Comparison of ENCODE assay signal across 20 mouse cellular contexts in genomic region chr5:9570946-9571345, GRCm38 (mm10).
DNase-seq lines count a peak whose midpoint lies in the region; ATAC-seq and TF ChIP-seq lines count a peak whose summit lies in the region.
"Had no signal": no experiment of that assay in that cellular context is flagged by ENCODE, and none has a peak within 500 bp of the region (broad histone marks: within the 10 kb centered on the region; RNA-seq: fewer than 3 reads in every experiment).

No protein-coding gene starts in this region.

- no peak overlapping the region for H3K4me2 ChIP-seq in forebrain, embryonic 14.5 days (ENCODE audit: low read length)
- H3K4me2 ChIP-seq in forebrain, embryonic 11.5 days (ENCODE audit: low read depth, low read length, severe bottlenecking): no peak overlapping the region
- H3K4me2 ChIP-seq in midbrain, postnatal 0 days (ENCODE audit: low read depth, low read length, poor library complexity, severe bottlenecking): no peak overlapping the region
- H3K4me2 ChIP-seq in midbrain, embryonic 15.5 days: no peak overlapping the region
- H3K4me2 ChIP-seq in neural tube, embryonic 15.5 days: no peak overlapping the region
- H3K4me2 ChIP-seq: heart, embryonic 13.5 days; limb, embryonic 15.5 days; neural tube, embryonic 12.5 days had no signal

- H3K4me3 ChIP-seq in forebrain, embryonic 14.5 days (ENCODE audit: low read depth, low read length): no peak overlapping the region
- H3K4me3 ChIP-seq in forebrain, embryonic 11.5 days (ENCODE audit: low read depth, low read length): no peak overlapping the region
- no peak overlapping the region for H3K4me3 ChIP-seq in midbrain, postnatal 0 days (ENCODE audit: low read depth, low read length)
- H3K4me3 ChIP-seq in midbrain, embryonic 15.5 days: no peak overlapping the region
- H3K4me3 ChIP-seq in neural tube, embryonic 15.5 days (replicated peaks): no peak overlapping the region
- H3K4me3 ChIP-seq: embryonic facial prominence, embryonic 10.5 days; heart, embryonic 13.5 days; limb, embryonic 15.5 days; neural tube, embryonic 12.5 days had no signal

- no peak overlapping the region for H3K9ac ChIP-seq in forebrain, embryonic 14.5 days (ENCODE audit: low read length)
- no peak overlapping the region for H3K9ac ChIP-seq in forebrain, embryonic 11.5 days (ENCODE audit: low read length)
- H3K9ac ChIP-seq in midbrain, postnatal 0 days (replicated peaks; ENCODE audit: low read length, poor library complexity, severe bottlenecking): no peak overlapping the region
- H3K9ac ChIP-seq in midbrain, embryonic 15.5 days: no peak overlapping the region
- no peak overlapping the region for H3K9ac ChIP-seq in neural tube, embryonic 15.5 days (replicated peaks)
- H3K9ac ChIP-seq: heart, embryonic 13.5 days; limb, embryonic 15.5 days; liver, postnatal 0 days; neural tube, embryonic 12.5 days had no signal

- no peaks in the 10 kb centered on the region for H3K4me1 ChIP-seq in forebrain, embryonic 14.5 days (ENCODE audit: control insufficient read depth, insufficient read depth, low read length)
- H3K4me1 ChIP-seq in forebrain, embryonic 11.5 days (replicated peaks; ENCODE audit: control insufficient read depth, insufficient read depth, low read length): no peaks in the 10 kb centered on the region
- H3K4me1 ChIP-seq in midbrain, postnatal 0 days (ENCODE audit: insufficient read depth, low read length): no peaks in the 10 kb centered on the region
- H3K4me1 ChIP-seq in midbrain, embryonic 15.5 days: no peaks in the 10 kb centered on the region
- no peaks in the 10 kb centered on the region for H3K4me1 ChIP-seq in neural tube, embryonic 15.5 days
- H3K4me1 ChIP-seq: embryonic facial prominence, embryonic 10.5 days; heart, embryonic 13.5 days; limb, embryonic 15.5 days; neural tube, embryonic 12.5 days had no signal

- no peak for TF ChIP-seq CTCF in midbrain, postnatal 0 days (IDR thresholded peaks at IDR 0.05)

- peak; percentile 65 for DNase-seq in forebrain, embryonic 14.5 days (ENCODE audit: low spot score)
- DNase-seq in forebrain, embryonic 11.5 days (ENCODE audit: low spot score): no peak
- DNase-seq in midbrain, postnatal 0 days (ENCODE audit: low spot score): peak; percentile 57
- DNase-seq in left cerebral cortex, adult 11 months (ENCODE audit: low spot score): peak; percentile 45
- peak; percentile 85 for DNase-seq in telencephalon, adult 2 months (ENCODE audit: low read depth, low spot score)
- DNase-seq in spleen, adult 12 weeks (ENCODE audit: low spot score): no peak
- DNase-seq: cerebellum, adult 11 months; cerebellum, postnatal 14 days; heart, postnatal 4 days; kidney, adult 8-10 months; kidney, postnatal 25 days; liver, postnatal 0 days; thymus, postnatal 14 days had no signal

- WGBS in forebrain, embryonic 14.5 days: 50% methylated on average over 6 of the region's 6 CpGs
- 89% methylated on average over 6 of the region's 6 CpGs for WGBS in forebrain, embryonic 11.5 days
- WGBS in midbrain, postnatal 0 days: 85% methylated on average over 6 of the region's 6 CpGs
- 84% methylated on average over 6 of the region's 6 CpGs for WGBS in midbrain, embryonic 15.5 days
- 79% methylated on average over 6 of the region's 6 CpGs for WGBS in neural tube, embryonic 15.5 days

- peak; percentile 42; the same call in 1 of the 2 replicates for ATAC-seq in forebrain, embryonic 14.5 days
- ATAC-seq in forebrain, embryonic 11.5 days (replicated peaks; ENCODE audit: low FRiP score): no peak
- ATAC-seq in midbrain, postnatal 0 days (ENCODE audit: low FRiP score): no peak
- ATAC-seq in midbrain, embryonic 15.5 days (replicated peaks): no peak
- no peak for ATAC-seq in neural tube, embryonic 15.5 days (ENCODE audit: low FRiP score)
- ATAC-seq: inflammation-experienced regulatory T-cells, adult 6 months; liver, postnatal 0 days had no signal

- no peaks in the 10 kb centered on the region for H3K27me3 ChIP-seq in forebrain, embryonic 14.5 days (replicated peaks; ENCODE audit: control insufficient read depth, insufficient read depth, low read length)
- no peaks in the 10 kb centered on the region for H3K27me3 ChIP-seq in forebrain, embryonic 11.5 days (ENCODE audit: control insufficient read depth, insufficient read depth, low read length)
- H3K27me3 ChIP-seq in midbrain, postnatal 0 days (ENCODE audit: insufficient read depth, low read length): no peaks in the 10 kb centered on the region
- H3K27me3 ChIP-seq in midbrain, embryonic 15.5 days (replicated peaks): no peaks in the 10 kb centered on the region
- H3K27me3 ChIP-seq in neural tube, embryonic 15.5 days (replicated peaks): no peaks in the 10 kb centered on the region
- H3K27me3 ChIP-seq: heart, embryonic 13.5 days; limb, embryonic 15.5 days; neural tube, embryonic 12.5 days had no signal

- no peaks in the 10 kb centered on the region for H3K36me3 ChIP-seq in forebrain, embryonic 14.5 days (ENCODE audit: control insufficient read depth, insufficient read depth, low read length)
- H3K36me3 ChIP-seq in forebrain, embryonic 11.5 days (ENCODE audit: control insufficient read depth, insufficient read depth, low read length): no peaks in the 10 kb centered on the region
- peaks cover 6% of the 10 kb centered on the region for H3K36me3 ChIP-seq in midbrain, postnatal 0 days (ENCODE audit: insufficient read depth, low read length)
- 0 out of 2 replicates have a peak, but pooled peaks cover 7% of the 10 kb centered on the region for H3K36me3 ChIP-seq in midbrain, embryonic 15.5 days (replicated peaks)
- H3K36me3 ChIP-seq in neural tube, embryonic 15.5 days: peaks cover 16% of the 10 kb centered on the region
- H3K36me3 ChIP-seq: embryonic facial prominence, embryonic 10.5 days; heart, embryonic 13.5 days; limb, embryonic 15.5 days; neural tube, embryonic 12.5 days had no signal

- no peaks in the 10 kb centered on the region for H3K9me3 ChIP-seq in forebrain, embryonic 14.5 days (replicated peaks; ENCODE audit: control insufficient read depth, low read length)
- no peaks in the 10 kb centered on the region for H3K9me3 ChIP-seq in forebrain, embryonic 11.5 days (ENCODE audit: control insufficient read depth, low read length)
- no peaks in the 10 kb centered on the region for H3K9me3 ChIP-seq in midbrain, postnatal 0 days (ENCODE audit: low read length)
- no peaks in the 10 kb centered on the region for H3K9me3 ChIP-seq in midbrain, embryonic 15.5 days
- no peaks in the 10 kb centered on the region for H3K9me3 ChIP-seq in neural tube, embryonic 15.5 days (replicated peaks)
- H3K9me3 ChIP-seq: embryonic facial prominence, embryonic 10.5 days; heart, embryonic 13.5 days; limb, embryonic 15.5 days; neural tube, embryonic 12.5 days had no signal

- no peak overlapping the region for H3K27ac ChIP-seq in forebrain, embryonic 14.5 days (ENCODE audit: low read depth, low read length)
- no peak overlapping the region for H3K27ac ChIP-seq in forebrain, embryonic 11.5 days (ENCODE audit: low read depth, low read length)
- no peak overlapping the region for H3K27ac ChIP-seq in midbrain, postnatal 0 days (ENCODE audit: low read depth, low read length)
- no peak overlapping the region for H3K27ac ChIP-seq in midbrain, embryonic 15.5 days
- H3K27ac ChIP-seq in neural tube, embryonic 15.5 days (replicated peaks): no peak overlapping the region
- H3K27ac ChIP-seq: embryonic facial prominence, embryonic 10.5 days; heart, embryonic 13.5 days; limb, embryonic 15.5 days; neural tube, embryonic 12.5 days had no signal

Comparison
In these comparisons a context has a peak if more than half of its experiments do, and no peak if none do; other contexts are left out.
1. DNase-seq: peak in forebrain, embryonic 14.5 days (single experiment), midbrain, postnatal 0 days (single experiment), left cerebral cortex, adult 11 months (single experiment) and telencephalon, adult 2 months (single experiment); none in forebrain, embryonic 11.5 days (single experiment) and spleen, adult 12 weeks (single experiment).